Comparison of ENCODE assay signal across 10 mouse cellular contexts in the genomic region with DNA sequence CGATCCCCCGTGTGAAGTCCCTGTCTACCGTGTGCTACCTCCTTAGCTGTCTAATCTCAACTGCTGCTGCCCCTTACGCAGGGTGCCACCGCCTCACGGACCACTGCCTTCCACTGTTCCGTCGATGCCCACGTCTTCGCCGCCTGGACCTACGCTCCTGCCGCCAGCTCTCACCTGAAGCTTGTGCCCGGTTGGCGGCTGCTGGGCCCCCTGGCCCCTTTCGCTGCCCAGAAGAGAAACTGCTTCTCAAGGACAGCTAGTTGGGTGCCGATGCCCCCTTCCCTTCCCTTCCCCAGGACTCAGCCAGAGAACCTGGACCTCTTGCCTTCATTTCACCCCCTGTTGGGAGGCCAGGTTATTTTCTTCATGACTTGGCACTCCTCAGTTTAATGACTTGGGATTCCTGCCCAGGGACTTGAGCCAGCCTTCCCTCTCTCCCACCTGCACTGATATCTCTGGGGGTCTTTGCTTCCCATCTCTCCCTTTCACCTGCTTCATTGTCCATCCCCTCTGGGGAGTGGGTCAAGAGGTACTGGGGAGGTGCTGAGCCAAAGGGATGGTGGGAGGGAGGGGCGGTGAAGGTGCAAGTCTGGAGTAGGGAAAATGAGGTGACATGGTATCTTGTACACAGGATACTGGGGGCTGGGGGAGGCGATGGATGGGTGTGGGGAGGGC. TPM values are rescaled to one million over a fixed set of nuclear protein-coding genes. Genes with fewer than 3 reads are reported as not detected.
DNase-seq lines count a peak whose midpoint lies in the region; ATAC-seq and TF ChIP-seq lines count a peak whose summit lies in the region.
"Had no signal": no experiment of that assay in that cellular context is flagged by ENCODE, and none has a peak within 500 bp of the region (broad histone marks: within the 10 kb centered on the region; RNA-seq: fewer than 3 reads in every experiment).

No protein-coding gene starts in this region.

- 95% methylated on average over 19 of the region's 19 CpGs for WGBS in hindbrain, embryonic 12.5 days
- WGBS in hindbrain, embryonic 14.5 days = 94% methylated on average over 19 of the region's 19 CpGs
- WGBS in hindbrain, postnatal 0 days = 93% methylated on average over 19 of the region's 19 CpGs
- WGBS in kidney, embryonic 16.5 days = 94% methylated on average over 19 of the region's 19 CpGs

- H3K4me2 ChIP-seq in hindbrain, embryonic 12.5 days (replicated peaks) = no peak overlapping the region
- H3K4me2 ChIP-seq in hindbrain, embryonic 14.5 days (replicated peaks) = no peak overlapping the region
- H3K4me2 ChIP-seq in hindbrain, postnatal 0 days (ENCODE audit: low read depth, low read length) = no peak overlapping the region
- no peak overlapping the region for H3K4me2 ChIP-seq in kidney, embryonic 16.5 days (replicated peaks; ENCODE audit: low read depth, low read length)

- H3K9me3 ChIP-seq in hindbrain, embryonic 12.5 days (replicated peaks) = no peaks in the 10 kb centered on the region
- H3K9me3 ChIP-seq in hindbrain, embryonic 14.5 days (ENCODE audit: control insufficient read depth, low read length) = no peaks in the 10 kb centered on the region
- H3K9me3 ChIP-seq in E14TG2a.4 (ENCODE audit: low read length) (no peaks in the 10 kb centered on the region), G1E (replicated peaks) (no peaks in the 10 kb centered on the region)
- no peaks in the 10 kb centered on the region for H3K9me3 ChIP-seq in hindbrain, postnatal 0 days (ENCODE audit: low read length)
- no peaks in the 10 kb centered on the region for H3K9me3 ChIP-seq in kidney, embryonic 16.5 days (ENCODE audit: low read length)

- H3K4me3 ChIP-seq in hindbrain, embryonic 12.5 days = no peak overlapping the region
- no peak overlapping the region for H3K4me3 ChIP-seq in hindbrain, embryonic 14.5 days (replicated peaks; ENCODE audit: low read length)
- H3K4me3 ChIP-seq in E14TG2a.4 (replicated peaks; ENCODE audit: low read length) (peak overlapping the region; percentile 65), G1E (ENCODE audit: low read depth, low read length) (peak overlapping the region; percentile 72)
- H3K4me3 ChIP-seq in hindbrain, postnatal 0 days (ENCODE audit: low read length) = no peak overlapping the region
- no peak overlapping the region for H3K4me3 ChIP-seq in kidney, embryonic 16.5 days (ENCODE audit: low read length)

- H3K36me3 ChIP-seq in hindbrain, embryonic 12.5 days = peaks cover 53% of the 10 kb centered on the region
- H3K36me3 ChIP-seq in hindbrain, embryonic 14.5 days (replicated peaks; ENCODE audit: control insufficient read depth, insufficient read depth) = peaks cover 53% of the 10 kb centered on the region
- H3K36me3 ChIP-seq in E14TG2a.4 (ENCODE audit: insufficient read depth, low read length) (peaks cover 53% of the 10 kb centered on the region), G1E (replicated peaks) (peaks cover 62% of the 10 kb centered on the region)
- H3K36me3 ChIP-seq in hindbrain, postnatal 0 days (ENCODE audit: insufficient read depth, low read length) = peaks cover 39% of the 10 kb centered on the region; the same call in 1 of the 2 replicates
- H3K36me3 ChIP-seq in kidney, embryonic 16.5 days (ENCODE audit: insufficient read depth, low read length) = peaks cover 45% of the 10 kb centered on the region

- DNase-seq in hindbrain, embryonic 14.5 days (ENCODE audit: low spot score) = no peak
- no peak for DNase-seq in G1E (ENCODE audit: low spot score)
- no peak for DNase-seq in hindbrain, postnatal 0 days (ENCODE audit: low spot score)
- DNase-seq in right cerebral cortex, postnatal 14 days = no peak
- DNase-seq in natural killer cell, adult 2 months (ENCODE audit: low spot score in 2 of 2) = no peak
- DNase-seq: lung, adult 18-20 months had no signal

- TF ChIP-seq CTCF in E14TG2a.4 (conservative IDR thresholded peaks at IDR 0.05; ENCODE audit: low read length) (no peak), G1E (IDR thresholded peaks at IDR 0.05; ENCODE audit: low read depth, low read length) (no peak)
- no peak for TF ChIP-seq CTCF in hindbrain, postnatal 0 days (IDR thresholded peaks at IDR 0.05; ENCODE audit: low read depth)

- H3K27ac ChIP-seq in hindbrain, embryonic 12.5 days = peak overlapping the region; percentile 60; the same call in 1 of the 2 replicates
- H3K27ac ChIP-seq in hindbrain, embryonic 14.5 days = no peak overlapping the region
- peak overlapping the region; percentile 58; the same call in 1 of the 2 replicates for H3K27ac ChIP-seq in hindbrain, postnatal 0 days
- no peak overlapping the region for H3K27ac ChIP-seq in kidney, embryonic 16.5 days (ENCODE audit: low read length)

- no peak for ATAC-seq in hindbrain, embryonic 12.5 days (ENCODE audit: low FRiP score)
- ATAC-seq in hindbrain, embryonic 14.5 days (ENCODE audit: low FRiP score) = no peak
- ATAC-seq in G1E (ENCODE audit: extremely low read depth, insufficient number of reproducible peaks, low FRiP score, poor library complexity, severe bottlenecking) = no peak
- ATAC-seq in hindbrain, postnatal 0 days = no peak
- no peak for ATAC-seq in kidney, embryonic 16.5 days (ENCODE audit: low FRiP score, low TSS enrichment)

- H3K27me3 ChIP-seq in hindbrain, embryonic 12.5 days = no peaks in the 10 kb centered on the region
- no peaks in the 10 kb centered on the region for H3K27me3 ChIP-seq in hindbrain, embryonic 14.5 days (ENCODE audit: control insufficient read depth, insufficient read depth, low read length)
- H3K27me3 ChIP-seq in E14TG2a.4 (ENCODE audit: insufficient read depth, low read length) = no peaks in the 10 kb centered on the region
- H3K27me3 ChIP-seq in G1E (ENCODE audit: insufficient read depth, low read length) = no peaks in the 10 kb centered on the region
- H3K27me3 ChIP-seq in hindbrain, postnatal 0 days (ENCODE audit: insufficient read depth, low read length) = no peaks in the 10 kb centered on the region
- H3K27me3 ChIP-seq in kidney, embryonic 16.5 days (ENCODE audit: insufficient read depth, low read length) = no peaks in the 10 kb centered on the region

- peaks cover 30% of the 10 kb centered on the region for H3K4me1 ChIP-seq in hindbrain, embryonic 12.5 days
- peaks cover 18% of the 10 kb centered on the region; the same call in 1 of the 2 replicates for H3K4me1 ChIP-seq in hindbrain, embryonic 14.5 days (replicated peaks; ENCODE audit: control insufficient read depth, insufficient read depth, low read length)
- H3K4me1 ChIP-seq in E14TG2a.4 (replicated peaks; ENCODE audit: low read depth, low read length) (peaks cover 68% of the 10 kb centered on the region), G1E (ENCODE audit: insufficient read depth, low read depth, low read length) (peaks cover 74% of the 10 kb centered on the region)
- peaks cover 6% of the 10 kb centered on the region for H3K4me1 ChIP-seq in hindbrain, postnatal 0 days (ENCODE audit: insufficient read depth, low read length)
- peaks cover 18% of the 10 kb centered on the region for H3K4me1 ChIP-seq in kidney, embryonic 16.5 days (ENCODE audit: insufficient read depth, low read length)

- H3K9ac ChIP-seq in hindbrain, embryonic 12.5 days = no peak overlapping the region
- no peak overlapping the region for H3K9ac ChIP-seq in hindbrain, embryonic 14.5 days
- H3K9ac ChIP-seq in hindbrain, postnatal 0 days (replicated peaks; ENCODE audit: low read length) = no peak overlapping the region
- no peak overlapping the region for H3K9ac ChIP-seq in kidney, embryonic 16.5 days (replicated peaks; ENCODE audit: low read length)

RNA-seq across cellular contexts. Expression of a gene that starts 1.8 kb away (rescaled TPM):
- polyA plus RNA-seq in hindbrain, embryonic 12.5 days (2016; fragmentation: Nextera tagmentation; extraction: Ambion mirVana) = 9.6 and 10.0 TPM in 2 replicates
- polyA plus RNA-seq in hindbrain, embryonic 14.5 days (2014; fragmentation: Nextera tagmentation; extraction: Ambion mirVana) = 4.8 and 7.3 TPM in 2 replicates
- total RNA-seq in G1E (2014; fragmentation: Nextera tagmentation) (27.4 and 27.7 TPM in 2 replicates), G1E (2017) (47.1 and 53.8 TPM in 2 replicates)
- polyA plus RNA-seq in G1E (2012) = 30.2 and 43.1 TPM in 2 replicates
- total RNA-seq in hindbrain, postnatal 0 days (2014; rRNA removed) = 20.0 and 35.8 TPM in 2 replicates
- 10.8 and 11.3 TPM in 2 replicates for polyA plus RNA-seq in hindbrain, postnatal 0 days (2015; fragmentation: Nextera tagmentation; extraction: Ambion mirVana)
- polyA plus RNA-seq in kidney, embryonic 16.5 days (2015; fragmentation: Nextera tagmentation; extraction: Ambion mirVana) = 31.2 and 34.8 TPM in 2 replicates

RNA-seq across cellular contexts. Expression of a gene that starts 8.7 kb away (rescaled TPM):
- 19.8 and 23.4 TPM in 2 replicates for polyA plus RNA-seq in hindbrain, embryonic 12.5 days (2016; fragmentation: Nextera tagmentation; extraction: Ambion mirVana)
- 18.7 and 19.1 TPM in 2 replicates for polyA plus RNA-seq in hindbrain, embryonic 14.5 days (2014; fragmentation: Nextera tagmentation; extraction: Ambion mirVana)
- total RNA-seq in G1E (2014; fragmentation: Nextera tagmentation) = 104 and 115 TPM in 2 replicates
- total RNA-seq in G1E (2017) = 9.1 and 10.0 TPM in 2 replicates
- polyA plus RNA-seq in G1E (2012) = 103 and 118 TPM in 2 replicates
- 17.8 and 18.2 TPM in 2 replicates for total RNA-seq in hindbrain, postnatal 0 days (2014; rRNA removed)
- polyA plus RNA-seq in hindbrain, postnatal 0 days (2015; fragmentation: Nextera tagmentation; extraction: Ambion mirVana) = 10.5 and 16.0 TPM in 2 replicates
- 18.9 and 19.4 TPM in 2 replicates for polyA plus RNA-seq in kidney, embryonic 16.5 days (2015; fragmentation: Nextera tagmentation; extraction: Ambion mirVana)

RNA-seq across cellular contexts. Expression of a gene that starts 17.6 kb away (rescaled TPM):
- not detected in 2 replicates for polyA plus RNA-seq in hindbrain, embryonic 12.5 days (2016; fragmentation: Nextera tagmentation; extraction: Ambion mirVana)
- not detected in 2 replicates for polyA plus RNA-seq in hindbrain, embryonic 14.5 days (2014; fragmentation: Nextera tagmentation; extraction: Ambion mirVana)
- total RNA-seq in G1E (2014; fragmentation: Nextera tagmentation) = 4.7 and 8.4 TPM in 2 replicates
- 0.23 TPM in 1 of 2 replicates, not detected in the other for total RNA-seq in G1E (2017)
- 0.12 and 1.1 TPM in 2 replicates for polyA plus RNA-seq in G1E (2012)
- total RNA-seq in hindbrain, postnatal 0 days (2014; rRNA removed) = 0.05 and 2.9 TPM in 2 replicates
- not detected in 2 replicates for polyA plus RNA-seq in hindbrain, postnatal 0 days (2015; fragmentation: Nextera tagmentation; extraction: Ambion mirVana)
- not detected in 2 replicates for polyA plus RNA-seq in kidney, embryonic 16.5 days (2015; fragmentation: Nextera tagmentation; extraction: Ambion mirVana)
- polyA plus RNA-seq: heart, embryonic 16.5 days had no signal

RNA-seq across cellular contexts. Expression of a gene that starts 23.5 kb away (rescaled TPM):
- 10.7 and 11.4 TPM in 2 replicates for polyA plus RNA-seq in hindbrain, embryonic 12.5 days (2016; fragmentation: Nextera tagmentation; extraction: Ambion mirVana)
- 5.6 and 6.9 TPM in 2 replicates for polyA plus RNA-seq in hindbrain, embryonic 14.5 days (2014; fragmentation: Nextera tagmentation; extraction: Ambion mirVana)
- total RNA-seq in G1E (2014; fragmentation: Nextera tagmentation) = 6.4 and 6.9 TPM in 2 replicates
- 15.1 and 18.8 TPM in 2 replicates for total RNA-seq in G1E (2017)
- 54.4 and 58.5 TPM in 2 replicates for polyA plus RNA-seq in G1E (2012)
- 191 and 192 TPM in 2 replicates for total RNA-seq in hindbrain, postnatal 0 days (2014; rRNA removed)
- 6.8 and 7.0 TPM in 2 replicates for polyA plus RNA-seq in hindbrain, postnatal 0 days (2015; fragmentation: Nextera tagmentation; extraction: Ambion mirVana)
- 5.4 TPM in 2 replicates for polyA plus RNA-seq in kidney, embryonic 16.5 days (2015; fragmentation: Nextera tagmentation; extraction: Ambion mirVana)

RNA-seq across cellular contexts. Expression of a gene that starts 32.6 kb away (rescaled TPM):
- 8.6 and 8.8 TPM in 2 replicates for polyA plus RNA-seq in hindbrain, embryonic 12.5 days (2016; fragmentation: Nextera tagmentation; extraction: Ambion mirVana)
- polyA plus RNA-seq in hindbrain, embryonic 14.5 days (2014; fragmentation: Nextera tagmentation; extraction: Ambion mirVana) = 10.6 and 11.0 TPM in 2 replicates
- total RNA-seq in G1E (2014; fragmentation: Nextera tagmentation) (11.2 and 17.2 TPM in 2 replicates), G1E (2017) (42.3 and 52.1 TPM in 2 replicates)
- 10.6 and 19.7 TPM in 2 replicates for polyA plus RNA-seq in G1E (2012)
- 11.0 and 12.1 TPM in 2 replicates for total RNA-seq in hindbrain, postnatal 0 days (2014; rRNA removed)
- polyA plus RNA-seq in hindbrain, postnatal 0 days (2015; fragmentation: Nextera tagmentation; extraction: Ambion mirVana) = 10.3 and 11.3 TPM in 2 replicates
- polyA plus RNA-seq in kidney, embryonic 16.5 days (2015; fragmentation: Nextera tagmentation; extraction: Ambion mirVana) = 28.2 and 33.2 TPM in 2 replicates

Comparison
In these comparisons a context has a peak if more than half of its experiments do, and no peak if none do; other contexts are left out.
1. H3K27ac ChIP-seq: peak in hindbrain, embryonic 12.5 days (single experiment) and hindbrain, postnatal 0 days (single experiment); none in hindbrain, embryonic 14.5 days (single experiment) and kidney, embryonic 16.5 days (single experiment).
2. H3K4me3 ChIP-seq: peak in E14TG2a.4 (single experiment) and G1E (single experiment); none in hindbrain, embryonic 12.5 days (single experiment), hindbrain, embryonic 14.5 days (single experiment), hindbrain, postnatal 0 days (single experiment) and kidney, embryonic 16.5 days (single experiment).